Mouse (Mus musculus) heart, adult 2 months (tissue): ENCODE data around the gene Unc79. TPM values are rescaled to one million over a fixed set of nuclear protein-coding genes. Genes with fewer than 3 reads are reported as not detected.

Source experiments
- DNase-seq, 2 experiments: peaks; one replicate each; pipeline ENCODE4 v3.0.0; 2021
- H3K27ac ChIP-seq: fragments of 200-600 bp; 2 replicates; pipeline ENCODE4 v1.8.1; 2022
- H3K27me3 ChIP-seq: fragments of 200-500 bp; 2 replicates; pipeline ENCODE4 v1.6.1; 2012; ENCODE audit warnings: mild to moderate bottlenecking, low read length, inconsistent platforms, mixed read lengths; ENCODE audit not compliant: control insufficient read depth, insufficient read depth
- H3K36me3 ChIP-seq: fragments of 200-500 bp; 2 replicates; pipeline ENCODE4 v1.6.1; 2012; ENCODE audit warnings: low read length, inconsistent platforms; ENCODE audit not compliant: control insufficient read depth, insufficient read depth
- H3K4me1 ChIP-seq: fragments of 200-500 bp; 2 replicates; pipeline ENCODE4 v1.6.1; 2011; ENCODE audit warnings: low read length; ENCODE audit not compliant: control insufficient read depth, insufficient read depth
- H3K4me3 ChIP-seq: fragments of 200-600 bp; 2 replicates; pipeline ENCODE4 v1.8.1; 2022
- H3K79me2 ChIP-seq: fragments of 200-500 bp; replicated peaks from 2 replicates; pipeline ENCODE4 v1.6.1; 2012; ENCODE audit warnings: mild to moderate bottlenecking, inconsistent platforms, low read length, moderate library complexity, mixed read lengths; ENCODE audit not compliant: control insufficient read depth, insufficient read depth
- H3K9ac ChIP-seq: fragments of 200-500 bp; 2 replicates; pipeline ENCODE4 v1.6.1; 2012; ENCODE audit warnings: low read depth, mild to moderate bottlenecking, control low read depth, inconsistent platforms, low read length, mixed read lengths
- CTCF ChIP-seq: fragments of 200-600 bp; IDR thresholded peaks from 2 replicates; pipeline ENCODE4 v1.8.1; 2022; ENCODE audit warnings: antibody characterized with exemption, mild to moderate bottlenecking, moderate library complexity
- EP300 ChIP-seq: fragments of 200-500 bp; IDR thresholded peaks from 2 replicates; pipeline ENCODE4 v1.6.1; 2011; ENCODE audit warnings: low read depth, low read length, control low read depth; ENCODE audit not compliant: insufficient read depth
- POLR2A ChIP-seq: fragments of 200-500 bp; IDR thresholded peaks from 2 replicates; pipeline ENCODE4 v1.6.1; 2011; ENCODE audit warnings: mild to moderate bottlenecking, low read depth, low read length, control low read depth; ENCODE audit not compliant: insufficient read depth
- WGBS: fragments of 180-500 bp; shearing (Covaris S2); methylation state at CpG from one replicate; pipeline ENCODE4 v1.1.7; 2018; 5-methylcytosine and 5-hydroxymethylcytosine counted together
- intact Hi-C: fragments of 180-260 bp; cut with DNase I; formaldehyde crosslinking; loops from one replicate; pipeline ENCODE4 v1.15.1; 2025
- polyA plus RNA-seq: library from polyadenylated mRNA; depleted of rRNA; stranded (reverse); fragments of >200 nt; gene quantifications from 2 replicates; pipeline ENCODE4 v1.2.3, GENCODE M21; 2012
- total RNA-seq, 2 experiments: library from RNA; stranded (reverse); gene quantifications; 2 replicates each; pipeline ENCODE4 v1.2.3; 2021

Unc79 gene
- total and polyA plus RNA-seq, 3 experiments = 0.05 to 0.20 (median 0.05) TPM

DNA sequence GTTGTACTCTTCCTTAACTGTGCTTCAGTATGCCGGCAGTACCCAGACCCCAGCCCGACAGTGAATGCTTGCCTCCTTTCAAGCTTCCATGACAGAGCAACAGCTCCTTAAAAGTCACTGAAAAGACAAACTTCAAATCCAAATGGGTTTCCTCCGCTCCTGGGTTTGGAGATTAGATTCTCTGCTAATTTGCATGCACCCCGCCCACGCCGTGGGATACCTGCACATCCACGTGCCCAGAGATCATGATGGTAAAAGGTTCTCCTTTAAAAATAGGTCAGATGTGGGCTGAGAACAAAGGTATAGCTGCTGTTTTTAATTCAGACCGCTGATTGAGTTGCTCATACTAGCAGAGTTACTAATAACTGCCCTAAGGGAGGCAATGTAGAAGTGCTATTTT, 210.4 kb downstream of the Unc79 start:
- no peaks in the 10 kb centered on the region for H3K79me2 ChIP-seq
- no peak for DNase-seq
- H3K4me1 ChIP-seq = no peaks in the 10 kb centered on the region
- no peaks in the 10 kb centered on the region for H3K36me3 ChIP-seq
- H3K27ac ChIP-seq = no peak overlapping the region
- WGBS = 66% methylated on average over 8 of the region's 8 CpGs
- H3K9ac ChIP-seq = no peak overlapping the region
- TF ChIP-seq CTCF = no peak
- TF ChIP-seq EP300 = no peak
- TF ChIP-seq POLR2A = no peak
- H3K27me3 ChIP-seq = 0 out of 2 replicates have a peak, but pooled peaks cover 1% of the 10 kb centered on the region
- H3K4me3 ChIP-seq = no peak overlapping the region
- intact Hi-C loops = no loop called here

DNA sequence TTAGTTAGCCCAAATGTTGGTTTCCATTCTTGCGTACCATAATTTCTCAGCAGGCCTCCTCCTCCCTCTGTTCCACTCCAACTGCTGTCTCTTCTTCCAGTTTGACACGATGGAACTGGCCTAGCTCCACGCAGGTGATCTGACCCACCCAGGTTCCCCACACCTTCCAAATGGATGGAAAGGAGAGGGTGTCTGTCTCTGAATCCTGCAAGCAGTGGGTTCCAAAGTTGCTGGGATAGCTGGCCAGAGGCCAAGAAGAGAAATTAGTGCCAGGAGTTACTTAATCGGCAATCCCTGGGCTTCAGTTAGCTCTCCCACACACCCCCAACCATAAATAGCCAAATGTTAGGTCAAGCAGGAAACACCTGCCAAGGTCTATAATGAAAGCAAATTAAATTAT, 212.1 kb downstream of the Unc79 start:
- no peaks in the 10 kb centered on the region for H3K36me3 ChIP-seq
- intact Hi-C loops = no loop called here
- no peak overlapping the region for H3K9ac ChIP-seq
- 0 out of 2 replicates have a peak, but pooled peaks cover 1% of the 10 kb centered on the region for H3K27me3 ChIP-seq
- H3K27ac ChIP-seq = no peak overlapping the region
- TF ChIP-seq EP300 = no peak
- no peak for TF ChIP-seq CTCF
- no peak for TF ChIP-seq POLR2A
- no peak overlapping the region for H3K4me3 ChIP-seq
- H3K79me2 ChIP-seq = no peaks in the 10 kb centered on the region
- DNase-seq = no peak
- 75% methylated on average over 4 of the region's 4 CpGs for WGBS
- H3K4me1 ChIP-seq = no peaks in the 10 kb centered on the region

- TF ChIP-seq POLR2A (no peak), CTCF (no peak), EP300 (no peak)
Measured at GRCm38 (mm10) chr12:103163596-103163995, 214.9 kb downstream of the Unc79 start.

GRCm38 (mm10) chr12:103164101-103165030, 215.7 kb downstream of the Unc79 start:
- Histone ChIP-seq H3K9ac (no peak overlapping the region), H3K79me2 (no peaks in the 10 kb centered on the region), H3K36me3 (no peaks in the 10 kb centered on the region), H3K27me3 (no peaks in the 10 kb centered on the region), H3K4me3 (no peak overlapping the region), H3K4me1 (no peaks in the 10 kb centered on the region), H3K27ac (no peak overlapping the region)
- intact Hi-C loops = no loop called here
- DNase-seq = no peak
- WGBS = 70% methylated on average over 14 of the region's 14 CpGs
- no peak for TF ChIP-seq CTCF
- no peak for TF ChIP-seq POLR2A
- no peak for TF ChIP-seq EP300

More at GRCm38 (mm10) chr12:103163596-103163995, 214.9 kb downstream of the Unc79 start:
- 73% methylated on average over 10 of the region's 10 CpGs for WGBS
- intact Hi-C loops = no loop called here
- Histone ChIP-seq H3K27me3 (no peaks in the 10 kb centered on the region), H3K27ac (no peak overlapping the region), H3K9ac (no peak overlapping the region), H3K36me3 (no peaks in the 10 kb centered on the region), H3K4me3 (no peak overlapping the region), H3K79me2 (no peaks in the 10 kb centered on the region), H3K4me1 (no peaks in the 10 kb centered on the region)
- DNase-seq = no peak

GRCm38 (mm10) chr12:103168892-103169291, 220.2 kb downstream of the Unc79 start:
- intact Hi-C loops = no loop called here
- Histone ChIP-seq H3K27ac (no peak overlapping the region), H3K36me3 (no peaks in the 10 kb centered on the region), H3K79me2 (no peaks in the 10 kb centered on the region), H3K9ac (no peak overlapping the region), H3K4me3 (no peak overlapping the region), H3K27me3 (no peaks in the 10 kb centered on the region), H3K4me1 (no peaks in the 10 kb centered on the region)
- no peak for TF ChIP-seq EP300
- no peak for TF ChIP-seq CTCF
- TF ChIP-seq POLR2A = no peak
- 55% methylated on average over 12 of the region's 12 CpGs for WGBS
- no peak for DNase-seq

- 32% methylated on average over 7 of the region's 7 CpGs for WGBS
- intact Hi-C loops = no loop called here
- no peak for TF ChIP-seq CTCF
- TF ChIP-seq POLR2A = no peak
- TF ChIP-seq EP300 = no peak
Measured at GRCm38 (mm10) chr12:103183057-103183456, 234.4 kb downstream of the Unc79 start.

More at GRCm38 (mm10) chr12:103183057-103183456, 234.4 kb downstream of the Unc79 start:
- H3K4me1 ChIP-seq = no peaks in the 10 kb centered on the region
- no peak overlapping the region for H3K27ac ChIP-seq
- H3K79me2 ChIP-seq = no peaks in the 10 kb centered on the region
- no peak overlapping the region for H3K4me3 ChIP-seq
- no peaks in the 10 kb centered on the region for H3K36me3 ChIP-seq
- H3K9ac ChIP-seq = no peak overlapping the region
- H3K27me3 ChIP-seq = no peaks in the 10 kb centered on the region
- DNase-seq = no peak
